Mouse (Mus musculus): ENCODE results near the gene Iqgap2. TPM values are rescaled to one million over a fixed set of nuclear protein-coding genes. Genes with fewer than 3 reads are reported as not detected.

The Iqgap2 gene
- polyA plus RNA-seq (2015; fragmentation: Nextera tagmentation; extraction: Ambion mirVana): 3.0 and 3.5 TPM in 2 replicates

DNA sequence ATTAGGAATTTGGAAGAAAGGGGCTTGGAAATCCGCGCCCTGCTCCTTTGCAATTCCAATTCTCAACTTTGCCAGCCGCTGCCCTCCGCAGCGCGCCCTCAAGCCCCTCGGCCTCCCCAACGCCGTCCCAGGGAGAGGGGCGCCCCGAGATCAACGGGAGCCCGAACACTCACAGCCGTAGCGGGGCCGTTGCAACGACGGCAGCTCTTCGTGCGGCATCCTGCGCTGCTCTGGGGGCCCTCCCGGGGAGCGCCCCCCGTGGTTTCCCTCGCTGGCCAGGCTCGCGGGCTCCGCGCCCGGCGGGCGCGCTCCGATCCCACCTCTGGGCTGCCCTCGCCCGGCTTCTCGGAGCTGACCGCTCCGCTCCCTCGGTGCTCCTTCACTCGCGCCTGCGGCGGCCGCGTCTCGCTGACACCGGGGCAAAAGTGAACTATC is at the start of gene Iqgap2:
Iqgap2 (minus strand) TSS at position 432 of the 435 bp plus-strand sequence.
- no peaks in the 10 kb centered on the region for H3K27me3 ChIP-seq (ENCODE audit: control insufficient read depth, insufficient read depth, low read depth, low read length)
- no peaks in the 10 kb centered on the region for H3K9me3 ChIP-seq (replicated peaks; ENCODE audit: control insufficient read depth, low read length, poor library complexity, severe bottlenecking)
- peaks cover 16% of the 10 kb centered on the region for H3K4me1 ChIP-seq (ENCODE audit: control insufficient read depth, insufficient read depth, low read length)
- peak; percentile 78 for ATAC-seq
- WGBS: under 1% methylated on average over 44 of the region's 48 CpGs
- H3K4me3 ChIP-seq (ENCODE audit: low read depth, low read length): peak within 1 kb of the TSS; percentile 71
- no peak within 1 kb of the TSS for H3K27ac ChIP-seq (ENCODE audit: low read length)
- H3K9ac ChIP-seq (ENCODE audit: low read depth, low read length): peak within 1 kb of the TSS; percentile 72
- peak within 1 kb of the TSS; percentile 93 for H3K4me2 ChIP-seq (ENCODE audit: low read length)
- H3K36me3 ChIP-seq (ENCODE audit: control insufficient read depth, insufficient read depth, low read length): no peaks in the 10 kb centered on the region

DNA sequence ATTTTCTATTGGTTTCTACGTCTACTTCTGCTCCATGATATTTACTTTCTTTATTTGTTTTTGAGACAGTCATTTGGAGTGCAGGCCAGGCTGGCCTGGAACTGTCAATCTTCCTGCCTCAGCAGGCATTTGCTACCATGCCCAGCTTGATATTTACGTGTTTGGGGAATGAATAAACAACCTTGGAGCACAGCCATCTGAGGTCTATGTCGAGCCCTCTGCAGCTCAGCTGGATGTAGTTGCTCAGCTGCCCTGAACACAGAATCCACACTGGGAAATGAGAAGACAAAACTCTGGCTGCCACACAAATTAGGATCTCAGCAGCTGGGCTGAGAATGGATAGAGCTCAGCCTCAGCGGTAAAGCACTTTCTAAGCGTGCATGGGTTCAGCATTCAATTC is 49.1 kb upstream of the Iqgap2 start:
- Histone ChIP-seq H3K9me3 (replicated peaks; ENCODE audit: control insufficient read depth, low read length, poor library complexity, severe bottlenecking) (no peaks in the 10 kb centered on the region), H3K4me2 (ENCODE audit: low read length) (no peak overlapping the region), H3K4me3 (ENCODE audit: low read depth, low read length) (no peak overlapping the region), H3K9ac (ENCODE audit: low read depth, low read length) (no peak overlapping the region), H3K4me1 (ENCODE audit: control insufficient read depth, insufficient read depth, low read length) (0 out of 2 replicates have a peak, but pooled peaks cover 3% of the 10 kb centered on the region), H3K27ac (ENCODE audit: low read length) (no peak overlapping the region), H3K36me3 (ENCODE audit: control insufficient read depth, insufficient read depth, low read length) (no peaks in the 10 kb centered on the region), H3K27me3 (ENCODE audit: control insufficient read depth, insufficient read depth, low read depth, low read length) (no peaks in the 10 kb centered on the region)
- 56% methylated on average over 5 of the region's 5 CpGs for WGBS
- no peak for ATAC-seq

DNA sequence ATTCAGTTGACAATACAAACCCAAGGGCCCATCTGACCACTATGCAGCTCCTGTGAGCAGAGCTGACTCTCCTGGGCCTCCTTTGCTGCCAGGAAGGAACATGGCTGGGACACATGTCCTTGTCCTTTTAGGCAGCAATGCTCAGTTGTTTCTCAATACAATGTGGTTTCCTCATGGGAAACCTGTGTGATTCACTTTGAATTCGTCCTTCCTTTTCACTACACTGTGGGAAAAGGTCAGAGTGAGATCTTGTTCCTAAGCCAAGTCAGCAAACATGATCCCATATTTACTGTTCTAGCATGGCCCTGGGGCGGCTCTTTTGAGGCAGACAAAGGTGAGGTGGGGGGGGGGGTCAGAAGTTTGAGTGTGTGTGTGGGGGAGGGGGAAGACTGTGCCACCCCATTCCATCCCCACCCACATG is 32.5 kb upstream of the Iqgap2 start:
- Histone ChIP-seq H3K4me3 (ENCODE audit: low read depth, low read length) (no peak overlapping the region), H3K36me3 (ENCODE audit: control insufficient read depth, insufficient read depth, low read length) (no peaks in the 10 kb centered on the region), H3K27me3 (ENCODE audit: control insufficient read depth, insufficient read depth, low read depth, low read length) (no peaks in the 10 kb centered on the region), H3K27ac (ENCODE audit: low read length) (no peak overlapping the region), H3K4me2 (ENCODE audit: low read length) (no peak overlapping the region), H3K4me1 (ENCODE audit: control insufficient read depth, insufficient read depth, low read length) (no peaks in the 10 kb centered on the region), H3K9me3 (replicated peaks; ENCODE audit: control insufficient read depth, low read length, poor library complexity, severe bottlenecking) (no peaks in the 10 kb centered on the region; the same call in 1 of the 2 replicates), H3K9ac (ENCODE audit: low read depth, low read length) (no peak overlapping the region)
- 75% methylated on average over 2 of the region's 2 CpGs for WGBS
- no peak for ATAC-seq

DNA sequence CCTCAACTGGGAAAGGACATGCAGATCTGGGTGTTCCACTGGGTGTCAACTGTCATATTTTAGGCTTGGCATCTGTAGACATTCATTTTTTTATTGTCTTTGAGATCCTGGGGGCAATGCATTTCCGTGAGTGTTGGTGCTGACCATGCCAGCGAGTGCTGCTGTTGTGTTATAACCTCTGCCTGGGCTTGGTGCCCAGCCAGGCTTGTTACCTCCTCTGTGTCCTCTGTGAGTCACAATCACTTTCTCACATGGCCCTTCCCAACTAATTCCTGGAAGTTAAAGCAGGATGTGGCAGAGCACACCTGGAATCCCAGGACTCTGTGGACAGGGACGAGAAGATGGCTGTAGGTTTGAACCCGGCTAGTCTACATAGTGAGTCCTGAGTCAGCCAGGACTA is 30.9 kb upstream of the Iqgap2 start:
- no peak overlapping the region for H3K9ac ChIP-seq (ENCODE audit: low read depth, low read length)
- no peaks in the 10 kb centered on the region for H3K27me3 ChIP-seq (ENCODE audit: control insufficient read depth, insufficient read depth, low read depth, low read length)
- no peaks in the 10 kb centered on the region for H3K4me1 ChIP-seq (ENCODE audit: control insufficient read depth, insufficient read depth, low read length)
- no peak overlapping the region for H3K4me3 ChIP-seq (ENCODE audit: low read depth, low read length)
- no peak for ATAC-seq
- H3K9me3 ChIP-seq (replicated peaks; ENCODE audit: control insufficient read depth, low read length, poor library complexity, severe bottlenecking): no peaks in the 10 kb centered on the region; the same call in 1 of the 2 replicates
- H3K4me2 ChIP-seq (ENCODE audit: low read length): no peak overlapping the region
- 94% methylated on average over 4 of the region's 4 CpGs for WGBS
- H3K27ac ChIP-seq (ENCODE audit: low read length): no peak overlapping the region
- no peaks in the 10 kb centered on the region for H3K36me3 ChIP-seq (ENCODE audit: control insufficient read depth, insufficient read depth, low read length)

DNA sequence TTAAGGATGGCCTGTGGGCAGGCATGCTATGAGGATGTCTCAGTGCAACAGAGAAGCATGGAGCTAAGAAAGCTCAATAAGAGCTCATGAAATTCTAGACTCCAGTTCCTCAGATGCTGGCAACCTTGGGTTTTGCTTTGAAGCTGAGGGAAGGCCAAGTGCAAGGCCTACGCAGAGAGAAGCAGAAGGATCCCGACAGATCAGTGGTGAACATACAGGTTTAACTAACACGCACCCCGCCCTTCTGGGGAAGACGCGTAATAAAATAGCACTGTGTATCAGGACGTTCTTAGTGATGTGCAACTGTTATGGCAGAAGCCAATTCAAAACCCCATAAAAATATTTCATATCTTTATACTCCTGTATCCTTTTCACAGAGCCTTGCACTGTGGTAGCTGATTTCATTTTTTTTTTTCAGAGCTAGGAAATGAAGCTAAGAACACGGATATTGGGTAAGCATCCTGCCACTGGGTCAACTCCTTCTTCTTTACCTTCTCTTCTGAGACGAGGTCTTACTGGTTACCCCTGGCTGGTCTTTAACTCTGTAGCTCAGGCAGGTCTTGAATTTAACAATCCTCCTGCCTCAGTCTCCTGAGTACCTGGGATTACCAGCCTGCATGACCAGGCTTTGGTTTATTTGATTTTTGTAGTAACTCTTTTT is 27.0 kb upstream of the Iqgap2 start:
- 95% methylated on average over 9 of the region's 9 CpGs for WGBS
- Histone ChIP-seq H3K4me1 (ENCODE audit: control insufficient read depth, insufficient read depth, low read length) (no peaks in the 10 kb centered on the region), H3K9ac (ENCODE audit: low read depth, low read length) (no peak overlapping the region), H3K27me3 (ENCODE audit: control insufficient read depth, insufficient read depth, low read depth, low read length) (no peaks in the 10 kb centered on the region), H3K36me3 (ENCODE audit: control insufficient read depth, insufficient read depth, low read length) (no peaks in the 10 kb centered on the region), H3K9me3 (replicated peaks; ENCODE audit: control insufficient read depth, low read length, poor library complexity, severe bottlenecking) (peaks cover 6% of the 10 kb centered on the region), H3K27ac (ENCODE audit: low read length) (no peak overlapping the region), H3K4me3 (ENCODE audit: low read depth, low read length) (no peak overlapping the region), H3K4me2 (ENCODE audit: low read length) (no peak overlapping the region)
- no peak for ATAC-seq

DNA sequence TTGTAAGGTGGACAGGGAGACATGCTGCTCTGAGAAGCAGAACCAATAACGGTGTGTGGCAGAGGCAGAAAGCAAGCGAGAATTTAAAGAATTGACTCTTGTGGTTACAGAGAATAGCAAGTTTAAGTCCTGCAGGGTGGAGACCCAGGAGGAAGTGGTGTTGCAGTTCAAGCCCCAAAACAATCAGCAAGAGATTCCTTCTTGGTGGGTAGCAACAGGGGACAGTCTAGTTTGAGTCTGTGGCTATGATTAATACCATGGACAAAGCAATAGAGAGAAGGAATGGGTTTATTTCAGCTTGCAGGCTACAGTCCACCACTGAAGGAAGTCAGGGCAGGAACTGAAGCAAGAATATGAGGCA is 21.3 kb upstream of the Iqgap2 start:
- ATAC-seq: no peak
- Histone ChIP-seq H3K9ac (ENCODE audit: low read depth, low read length) (no peak overlapping the region), H3K4me3 (ENCODE audit: low read depth, low read length) (no peak overlapping the region), H3K4me1 (ENCODE audit: control insufficient read depth, insufficient read depth, low read length) (no peaks in the 10 kb centered on the region; the same call in 1 of the 2 replicates), H3K27me3 (ENCODE audit: control insufficient read depth, insufficient read depth, low read depth, low read length) (no peaks in the 10 kb centered on the region), H3K9me3 (replicated peaks; ENCODE audit: control insufficient read depth, low read length, poor library complexity, severe bottlenecking) (peaks cover 6% of the 10 kb centered on the region; the same call in 1 of the 2 replicates), H3K36me3 (ENCODE audit: control insufficient read depth, insufficient read depth, low read length) (no peaks in the 10 kb centered on the region), H3K27ac (ENCODE audit: low read length) (no peak overlapping the region), H3K4me2 (ENCODE audit: low read length) (no peak overlapping the region)
- WGBS: 69% methylated on average over 2 of the region's 2 CpGs

DNA sequence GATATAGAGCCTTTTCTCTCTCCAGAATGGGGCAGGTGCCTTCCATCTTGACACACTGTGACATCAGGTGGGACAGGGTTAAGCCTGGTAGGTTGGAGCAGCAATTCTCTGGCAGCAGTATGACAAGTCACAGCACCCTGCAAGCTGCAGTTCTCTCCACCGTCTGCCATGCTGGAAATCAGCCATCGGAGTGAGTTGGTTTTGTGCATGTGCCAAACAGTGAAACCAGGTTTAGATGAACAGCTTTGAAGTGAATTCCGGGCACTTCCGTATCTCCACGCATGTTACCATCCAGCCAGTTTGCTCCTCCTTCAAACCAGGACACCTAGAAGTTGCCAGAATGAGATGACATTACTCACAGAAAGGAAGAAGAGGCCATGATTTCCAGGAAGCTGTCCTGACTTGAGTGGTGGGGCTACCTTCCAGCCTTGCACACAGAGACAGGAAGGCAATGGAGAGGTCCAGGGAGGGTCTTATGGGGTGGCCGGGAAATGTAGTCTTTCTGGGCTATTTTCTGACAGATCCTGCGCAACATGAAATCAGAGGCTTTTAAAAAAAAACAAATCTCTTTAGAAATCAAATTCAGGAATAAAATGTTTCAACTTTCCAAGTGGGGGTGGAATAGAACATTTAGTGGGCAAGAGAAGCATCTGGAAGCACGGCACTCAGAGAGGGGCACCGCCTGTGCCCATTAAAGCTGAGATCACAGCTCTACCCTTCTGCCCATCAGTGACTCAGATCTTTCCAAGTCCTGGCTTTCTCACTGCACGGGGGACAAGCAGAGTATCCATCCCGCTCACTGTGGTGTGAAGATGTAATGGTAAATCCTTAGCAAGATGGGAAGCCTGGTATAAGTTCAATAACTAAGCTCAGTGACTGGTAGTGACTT is 20.7 kb upstream of the Iqgap2 start:
- H3K36me3 ChIP-seq (ENCODE audit: control insufficient read depth, insufficient read depth, low read length): no peaks in the 10 kb centered on the region
- no peak for ATAC-seq
- no peak overlapping the region for H3K27ac ChIP-seq (ENCODE audit: low read length)
- H3K4me1 ChIP-seq (ENCODE audit: control insufficient read depth, insufficient read depth, low read length): no peaks in the 10 kb centered on the region; the same call in 1 of the 2 replicates
- H3K27me3 ChIP-seq (ENCODE audit: control insufficient read depth, insufficient read depth, low read depth, low read length): no peaks in the 10 kb centered on the region
- H3K9ac ChIP-seq (ENCODE audit: low read depth, low read length): no peak overlapping the region
- peaks cover 6% of the 10 kb centered on the region; the same call in 1 of the 2 replicates for H3K9me3 ChIP-seq (replicated peaks; ENCODE audit: control insufficient read depth, low read length, poor library complexity, severe bottlenecking)
- 84% methylated on average over 11 of the region's 11 CpGs for WGBS
- H3K4me2 ChIP-seq (ENCODE audit: low read length): no peak overlapping the region
- no peak overlapping the region for H3K4me3 ChIP-seq (ENCODE audit: low read depth, low read length)

DNA sequence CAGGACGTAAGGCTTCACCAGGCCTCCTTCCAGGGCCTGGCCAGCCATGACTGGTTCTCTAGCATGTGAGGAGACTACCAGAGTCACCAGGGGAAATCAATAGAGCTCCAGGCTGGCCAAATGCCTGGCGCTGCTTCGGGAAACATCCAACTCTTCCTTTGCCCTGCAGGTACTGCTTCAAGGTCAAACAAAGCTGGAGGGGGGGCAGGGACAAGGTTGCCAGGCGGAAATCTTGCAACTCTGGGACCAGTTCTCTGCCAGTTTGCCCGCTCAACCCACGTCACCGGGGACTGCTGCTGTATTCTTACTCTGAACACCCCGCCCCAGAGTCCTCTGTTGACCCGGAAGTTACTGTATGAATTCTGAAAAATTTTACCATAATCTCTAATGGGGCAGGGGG is 18.5 kb upstream of the Iqgap2 start:
- ATAC-seq: no peak

DNA sequence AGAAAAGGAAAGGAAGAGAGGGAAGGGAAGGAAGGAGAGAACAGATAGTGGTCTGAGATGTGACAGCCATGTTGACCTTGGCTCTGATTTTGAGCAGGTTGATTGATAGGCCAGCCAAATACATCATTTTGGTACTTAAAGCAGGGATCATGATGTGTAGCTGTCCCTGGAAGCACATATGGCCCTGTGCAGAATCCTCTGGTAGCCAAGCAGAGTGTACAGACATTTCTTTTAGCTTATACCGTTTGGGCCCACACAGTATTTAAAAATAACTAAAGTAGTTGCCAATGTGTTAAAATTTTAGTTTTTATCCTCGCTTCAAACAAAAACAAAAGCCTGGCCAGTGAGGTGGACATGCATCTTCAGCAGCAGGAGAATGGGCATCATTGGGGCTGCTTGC is 17.5 kb upstream of the Iqgap2 start:
- ATAC-seq: no peak

More for the DNA sequence above, 18.5 kb upstream of the Iqgap2 start:
- no peaks in the 10 kb centered on the region for H3K36me3 ChIP-seq (ENCODE audit: control insufficient read depth, insufficient read depth, low read length)
- H3K27ac ChIP-seq (ENCODE audit: low read length): no peak overlapping the region
- H3K9me3 ChIP-seq (replicated peaks; ENCODE audit: control insufficient read depth, low read length, poor library complexity, severe bottlenecking): no peaks in the 10 kb centered on the region
- H3K27me3 ChIP-seq (ENCODE audit: control insufficient read depth, insufficient read depth, low read depth, low read length): no peaks in the 10 kb centered on the region
- 78% methylated on average over 9 of the region's 9 CpGs for WGBS
- H3K4me2 ChIP-seq (ENCODE audit: low read length): no peak overlapping the region
- H3K9ac ChIP-seq (ENCODE audit: low read depth, low read length): no peak overlapping the region
- H3K4me1 ChIP-seq (ENCODE audit: control insufficient read depth, insufficient read depth, low read length): no peaks in the 10 kb centered on the region; the same call in 1 of the 2 replicates
- no peak overlapping the region for H3K4me3 ChIP-seq (ENCODE audit: low read depth, low read length)

More for the DNA sequence above, 17.5 kb upstream of the Iqgap2 start:
- Histone ChIP-seq H3K36me3 (ENCODE audit: control insufficient read depth, insufficient read depth, low read length) (no peaks in the 10 kb centered on the region), H3K9ac (ENCODE audit: low read depth, low read length) (no peak overlapping the region), H3K4me3 (ENCODE audit: low read depth, low read length) (no peak overlapping the region), H3K4me1 (ENCODE audit: control insufficient read depth, insufficient read depth, low read length) (no peaks in the 10 kb centered on the region; the same call in 1 of the 2 replicates), H3K9me3 (replicated peaks; ENCODE audit: control insufficient read depth, low read length, poor library complexity, severe bottlenecking) (no peaks in the 10 kb centered on the region), H3K27me3 (ENCODE audit: control insufficient read depth, insufficient read depth, low read depth, low read length) (no peaks in the 10 kb centered on the region), H3K27ac (ENCODE audit: low read length) (no peak overlapping the region), H3K4me2 (ENCODE audit: low read length) (no peak overlapping the region)
- 75% methylated on average over 2 of the region's 2 CpGs for WGBS
